Mouse (Mus musculus): ENCODE measurements around the gene Chchd5.

- TF ChIP-seq CTCF (IDR thresholded peaks at IDR 0.05; ENCODE audit: low read depth, low read length): no peak
- no peak for TF ChIP-seq POLR2A (IDR thresholded peaks at IDR 0.05; ENCODE audit: extremely low read depth, insufficient read depth, low read length)
These were observed 19.3 kb downstream of the Chchd5 start for GRCm38 (mm10) chr2:129148836-129149235.

All from liver, adult 2 months (tissue).